Mouse (Mus musculus) cerebellum, adult 8-10 months (tissue): Measurements from ENCODE around the gene Paf1.

Experiments used
- DNase-seq: peaks from one replicate; pipeline ENCODE4 v3.0.0; 2022

Paf1 gene

GRCm38 (mm10) chr7:28437964-28438363 is 45.2 kb downstream of the Paf1 start:
- no peak for DNase-seq

- DNase-seq, result no peak
These were observed 46.0 kb downstream of the Paf1 start for GRCm38 (mm10) chr7:28438771-28439170.

- no peak for DNase-seq
These were observed 48.0 kb downstream of the Paf1 start for GRCm38 (mm10) chr7:28440739-28441138.

GRCm38 (mm10) chr7:28441776-28442485 is 49.2 kb downstream of the Paf1 start:
- no peak for DNase-seq

- no peak for DNase-seq
These were observed 49.9 kb downstream of the Paf1 start for GRCm38 (mm10) chr7:28442688-28443087.

- DNase-seq, result no peak
These were observed 51.7 kb downstream of the Paf1 start for GRCm38 (mm10) chr7:28444344-28444974.

- DNase-seq, result peak; percentile 87
These were observed 53.7 kb downstream of the Paf1 start for GRCm38 (mm10) chr7:28446446-28446845.

GRCm38 (mm10) chr7:28447101-28447830 is 54.5 kb downstream of the Paf1 start:
- DNase-seq, result no peak

- DNase-seq, result no peak
These were observed 55.4 kb downstream of the Paf1 start for GRCm38 (mm10) chr7:28447865-28448820.
